Mouse (Mus musculus): ENCODE results near the gene Sipa1. TPM values are rescaled to one million over a fixed set of nuclear protein-coding genes. Genes with fewer than 3 reads are reported as not detected.

The Sipa1 gene
- total RNA-seq, 2 experiments from 2014 or later, result 23.9 to 24.4 TPM

DNA sequence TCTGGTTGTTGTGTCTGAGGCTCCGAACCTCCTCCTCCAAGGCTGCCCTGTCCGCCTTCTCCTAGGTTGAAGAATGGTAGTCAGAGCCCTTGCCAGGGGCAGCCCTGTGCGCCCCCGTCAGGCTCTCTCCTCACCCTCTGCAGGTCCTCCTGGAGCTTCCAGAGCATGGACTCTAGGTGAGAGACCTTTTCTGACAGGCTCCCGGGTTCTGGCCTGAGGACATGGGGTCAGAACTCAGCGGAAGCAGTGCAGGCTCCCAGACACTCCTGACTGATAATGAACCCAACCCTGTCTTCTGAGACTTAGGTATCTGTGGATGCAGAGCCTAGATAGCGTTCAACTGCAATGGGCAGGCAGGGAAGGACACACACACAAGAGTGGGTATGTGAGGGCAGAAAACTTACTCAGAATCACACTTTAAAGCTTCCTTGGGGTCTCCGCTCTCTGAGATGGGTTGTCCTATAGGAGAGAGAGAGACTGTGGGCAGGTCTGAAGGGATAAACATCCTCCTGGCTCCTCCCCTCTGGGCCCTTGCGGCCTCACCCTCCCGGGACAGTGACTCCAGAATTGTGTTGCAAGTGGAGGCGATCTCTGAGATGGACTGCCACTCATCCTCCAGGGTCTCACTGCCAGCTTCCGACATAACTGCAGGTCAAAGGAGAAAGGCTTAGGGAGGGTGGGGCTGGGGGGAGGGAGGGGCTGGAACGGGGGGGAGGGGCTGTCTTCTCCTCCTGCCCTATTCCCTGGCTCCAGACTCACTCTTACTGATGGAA, 11.8 kb downstream of the Sipa1 start:
- intact Hi-C loops (cut with DNase I), result no loop called here
- no peak for DNase-seq (ENCODE audit: low spot score in 2 of 2)

DNA sequence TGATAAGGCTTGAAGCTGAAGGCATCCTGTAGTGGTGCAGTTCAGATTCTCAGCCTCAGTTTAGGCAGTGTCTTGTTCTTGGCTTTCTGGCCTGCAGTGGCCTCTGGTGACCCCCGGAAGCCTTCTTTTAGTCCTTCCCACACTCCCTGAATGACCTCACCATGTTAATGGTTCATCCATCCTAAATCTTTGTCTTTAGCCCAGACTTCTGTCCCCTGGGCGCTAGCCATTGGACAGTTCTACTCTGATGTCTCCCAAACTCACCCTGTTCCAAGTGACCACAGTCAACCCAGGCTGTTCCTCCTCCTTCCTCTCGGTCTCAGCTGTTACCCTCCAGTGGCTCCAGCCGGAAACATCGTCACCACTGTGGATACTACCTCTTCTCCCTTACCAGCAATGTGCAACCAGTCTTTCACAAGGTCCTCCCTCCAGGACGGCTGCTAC, 14.2 kb downstream of the Sipa1 start:
- intact Hi-C loops (cut with DNase I), result no loop called here

DNA sequence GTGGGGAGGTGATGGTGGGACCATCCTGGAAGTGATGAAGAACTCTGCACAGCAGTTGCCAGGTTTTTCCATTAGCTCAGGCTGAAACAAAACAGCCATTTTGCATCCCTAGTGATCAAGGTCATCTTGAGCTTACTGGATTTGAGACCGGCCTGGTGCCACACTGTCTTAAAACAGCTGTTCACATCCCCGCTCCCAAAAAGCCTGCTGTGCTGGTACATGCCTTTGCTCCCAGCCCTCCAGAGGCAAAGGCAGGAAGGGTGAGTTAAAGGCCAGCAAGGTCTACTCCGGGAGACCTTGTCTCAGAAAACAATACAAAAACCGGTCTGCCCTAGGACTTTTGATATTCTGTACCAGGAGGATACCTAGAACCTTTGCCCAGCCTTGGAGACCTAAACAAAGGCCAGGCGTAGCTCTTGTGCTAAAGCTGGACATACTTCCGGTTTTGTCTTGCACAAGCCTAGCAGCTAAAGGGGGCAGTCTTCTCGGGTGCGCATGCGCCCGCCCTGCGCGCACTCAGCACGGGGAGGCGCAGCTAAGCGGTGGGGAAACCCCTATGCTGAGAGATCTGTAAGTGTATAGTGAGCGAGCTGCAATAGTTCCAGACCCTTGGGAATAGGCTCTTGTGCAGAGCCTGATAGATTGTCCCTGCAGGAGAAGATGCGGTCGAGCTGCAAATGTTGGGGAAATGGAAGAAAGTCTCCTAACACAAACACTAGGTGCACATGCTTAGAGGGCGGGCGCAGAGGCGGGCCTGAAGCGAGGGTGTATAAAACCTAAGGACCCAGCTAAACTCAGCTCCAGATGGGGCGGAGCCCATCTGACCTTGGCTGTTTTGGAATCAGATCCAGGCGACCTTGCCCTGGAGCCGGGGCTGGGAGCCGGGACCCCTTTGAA, 14.9 kb downstream of the Sipa1 start:
- intact Hi-C loops (cut with DNase I), result no loop called here
- DNase-seq (ENCODE audit: low spot score in 2 of 2), result peak; percentile 81

More for the DNA sequence above, 14.2 kb downstream of the Sipa1 start:
- DNase-seq (ENCODE audit: low spot score in 2 of 2), result peak in 1 of 2 experiments; percentile 34

DNA sequence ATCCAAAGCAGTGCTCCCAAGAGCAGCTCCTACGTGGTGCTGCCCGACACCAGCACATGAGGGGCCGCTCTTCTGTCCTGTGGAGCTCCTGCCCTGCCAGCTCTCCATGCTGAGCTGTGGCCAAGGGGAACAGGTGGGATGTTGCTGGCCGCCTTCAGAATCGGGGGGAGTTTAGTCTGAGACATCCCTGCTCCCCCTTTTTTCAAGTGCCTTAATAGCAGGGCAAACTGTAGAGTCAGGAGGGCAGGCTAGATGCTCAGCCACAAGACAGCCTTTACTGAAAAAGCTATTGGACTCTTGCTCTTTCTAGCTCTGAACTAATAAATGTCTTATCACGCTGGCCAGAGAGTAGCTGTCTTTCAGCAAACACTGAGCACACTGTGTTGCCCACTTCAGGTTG, 15.7 kb downstream of the Sipa1 start:
- no peak for DNase-seq (ENCODE audit: low spot score in 2 of 2)
- intact Hi-C loops (cut with DNase I), result no loop called here

DNA sequence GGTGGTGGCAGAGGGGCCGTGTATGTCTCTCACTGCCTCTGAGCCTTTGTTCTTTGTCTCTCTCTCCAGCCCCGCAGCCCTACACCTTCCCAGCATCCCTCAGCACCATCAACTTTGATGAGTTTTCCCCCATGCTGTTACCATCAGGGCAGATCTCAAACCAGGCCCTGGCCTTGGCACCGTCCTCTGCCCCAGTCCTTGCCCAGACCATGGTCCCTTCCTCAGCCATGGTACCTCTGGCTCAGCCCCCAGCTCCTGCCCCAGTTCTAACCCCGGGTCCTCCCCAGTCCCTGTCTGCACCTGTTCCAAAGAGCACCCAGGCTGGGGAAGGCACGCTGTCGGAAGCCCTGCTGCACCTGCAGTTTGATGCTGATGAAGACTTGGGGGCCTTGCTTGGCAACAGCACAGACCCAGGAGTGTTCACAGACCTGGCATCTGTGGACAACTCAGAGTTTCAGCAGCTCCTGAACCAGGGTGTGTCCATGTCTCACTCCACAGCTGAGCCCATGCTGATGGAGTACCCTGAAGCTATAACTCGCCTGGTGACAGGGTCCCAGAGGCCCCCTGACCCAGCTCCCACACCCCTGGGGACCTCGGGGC, 16.7 kb downstream of the Sipa1 start:
- intact Hi-C loops (cut with DNase I), result no loop called here
- no peak for DNase-seq (ENCODE audit: low spot score in 2 of 2)

DNA sequence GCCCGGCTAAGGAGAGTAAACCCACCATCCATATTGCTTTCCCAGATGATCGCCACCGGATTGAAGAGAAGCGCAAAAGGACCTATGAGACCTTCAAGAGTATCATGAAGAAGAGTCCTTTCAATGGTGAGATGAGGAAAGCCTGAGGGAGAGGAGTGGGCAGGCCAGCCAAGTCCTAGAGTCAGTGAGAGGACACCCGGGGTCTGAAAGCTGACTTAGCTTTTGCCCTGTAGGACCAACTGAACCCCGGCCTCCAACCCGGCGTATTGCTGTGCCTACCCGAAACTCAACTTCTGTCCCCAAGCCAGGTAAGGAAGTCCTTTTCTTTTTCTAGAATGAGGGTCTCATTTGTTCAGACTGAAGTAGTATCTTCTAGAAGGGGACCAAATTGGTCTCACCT, 18.2 kb downstream of the Sipa1 start:
- no peak for DNase-seq (ENCODE audit: low spot score in 2 of 2)
- intact Hi-C loops (cut with DNase I), result no loop called here

DNA sequence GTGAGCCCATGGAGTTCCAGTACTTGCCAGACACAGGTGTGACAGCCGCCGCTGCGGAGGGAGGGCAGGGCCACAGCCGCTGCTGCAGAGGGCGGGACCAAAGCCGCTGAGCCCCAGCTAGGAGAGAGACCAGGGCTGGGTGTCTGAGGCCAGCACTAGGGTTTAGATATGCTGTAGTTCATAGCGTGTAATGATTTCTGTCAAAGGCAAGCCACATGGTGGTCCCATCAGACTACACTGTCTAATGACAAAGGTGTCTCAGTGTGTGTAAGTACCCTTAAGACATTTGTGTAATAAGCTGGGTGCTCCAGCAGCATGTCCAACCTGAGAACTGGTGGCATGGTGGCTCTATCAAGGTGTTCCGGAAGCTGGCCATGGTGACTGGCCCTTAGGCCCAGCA, 21.9 kb downstream of the Sipa1 start:
- no peak for DNase-seq (ENCODE audit: low spot score in 2 of 2)
- intact Hi-C loops (cut with DNase I), result no loop called here

DNA sequence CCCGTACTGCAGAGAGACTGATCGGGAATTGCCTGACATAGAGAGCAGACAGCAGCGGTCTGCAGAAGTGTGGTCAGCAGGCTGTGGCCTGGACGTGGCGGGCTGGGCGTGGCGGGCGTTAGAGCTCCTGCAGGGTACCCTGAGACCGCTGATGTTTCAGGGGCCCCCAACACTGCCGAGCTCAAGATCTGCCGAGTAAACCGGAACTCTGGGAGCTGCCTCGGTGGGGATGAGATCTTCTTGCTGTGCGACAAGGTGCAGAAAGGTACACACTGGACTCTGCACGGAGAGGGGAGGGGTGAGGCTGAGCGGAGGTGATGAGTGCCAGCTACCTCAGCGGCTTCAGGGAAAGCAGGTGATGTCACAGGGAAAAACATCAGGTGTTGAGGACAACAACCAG, 22.5 kb downstream of the Sipa1 start:
- intact Hi-C loops (cut with DNase I), result no loop called here
- no peak for DNase-seq (ENCODE audit: low spot score in 2 of 2)

DNA sequence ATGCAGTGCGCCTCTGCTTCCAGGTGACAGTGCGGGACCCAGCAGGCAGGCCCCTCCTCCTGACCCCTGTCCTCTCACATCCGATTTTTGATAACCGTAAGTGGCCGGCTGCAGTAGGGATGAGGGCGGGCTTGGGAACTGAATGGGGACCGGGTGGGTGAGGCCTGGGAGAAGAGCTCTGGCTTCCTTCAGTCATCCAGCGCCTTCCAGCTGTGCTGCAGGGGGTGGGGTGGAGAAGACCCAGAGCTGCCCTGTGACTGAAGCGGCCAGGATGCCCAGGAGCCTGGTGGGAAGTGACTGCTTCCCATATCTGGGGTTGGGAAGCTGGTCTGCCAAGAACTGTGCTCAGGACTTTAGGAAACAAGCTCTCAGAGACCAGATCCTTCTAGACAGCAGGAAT, 23.2 kb downstream of the Sipa1 start:
- intact Hi-C loops (cut with DNase I), result no loop called here
- DNase-seq (ENCODE audit: low spot score in 2 of 2), result no peak

DNA sequence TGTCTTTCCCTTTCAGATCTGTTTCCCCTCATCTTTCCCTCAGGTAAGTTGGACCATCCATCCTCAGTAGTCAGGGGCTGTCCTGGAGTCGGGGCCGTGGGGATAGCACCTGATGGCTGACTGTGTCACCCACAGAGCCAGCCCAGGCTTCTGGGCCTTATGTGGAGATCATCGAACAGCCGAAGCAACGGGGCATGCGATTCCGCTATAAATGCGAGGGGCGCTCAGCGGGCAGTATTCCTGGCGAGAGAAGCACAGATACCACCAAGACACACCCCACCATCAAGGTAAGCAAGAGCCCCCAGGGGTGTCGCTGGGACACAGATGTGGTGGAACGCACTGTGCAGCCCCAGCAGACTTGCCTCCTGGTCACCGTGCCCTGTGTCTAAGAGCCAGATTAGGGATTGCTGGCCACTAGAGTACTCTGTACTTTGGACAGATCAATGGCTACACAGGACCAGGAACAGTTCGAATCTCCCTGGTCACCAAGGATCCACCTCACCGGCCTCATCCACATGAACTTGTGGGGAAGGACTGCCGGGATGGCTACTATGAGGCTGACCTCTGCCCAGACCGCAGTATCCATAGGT, 25.0 kb downstream of the Sipa1 start:
- DNase-seq (ENCODE audit: low spot score in 2 of 2), result no peak
- intact Hi-C loops (cut with DNase I), result no loop called here

DNA sequence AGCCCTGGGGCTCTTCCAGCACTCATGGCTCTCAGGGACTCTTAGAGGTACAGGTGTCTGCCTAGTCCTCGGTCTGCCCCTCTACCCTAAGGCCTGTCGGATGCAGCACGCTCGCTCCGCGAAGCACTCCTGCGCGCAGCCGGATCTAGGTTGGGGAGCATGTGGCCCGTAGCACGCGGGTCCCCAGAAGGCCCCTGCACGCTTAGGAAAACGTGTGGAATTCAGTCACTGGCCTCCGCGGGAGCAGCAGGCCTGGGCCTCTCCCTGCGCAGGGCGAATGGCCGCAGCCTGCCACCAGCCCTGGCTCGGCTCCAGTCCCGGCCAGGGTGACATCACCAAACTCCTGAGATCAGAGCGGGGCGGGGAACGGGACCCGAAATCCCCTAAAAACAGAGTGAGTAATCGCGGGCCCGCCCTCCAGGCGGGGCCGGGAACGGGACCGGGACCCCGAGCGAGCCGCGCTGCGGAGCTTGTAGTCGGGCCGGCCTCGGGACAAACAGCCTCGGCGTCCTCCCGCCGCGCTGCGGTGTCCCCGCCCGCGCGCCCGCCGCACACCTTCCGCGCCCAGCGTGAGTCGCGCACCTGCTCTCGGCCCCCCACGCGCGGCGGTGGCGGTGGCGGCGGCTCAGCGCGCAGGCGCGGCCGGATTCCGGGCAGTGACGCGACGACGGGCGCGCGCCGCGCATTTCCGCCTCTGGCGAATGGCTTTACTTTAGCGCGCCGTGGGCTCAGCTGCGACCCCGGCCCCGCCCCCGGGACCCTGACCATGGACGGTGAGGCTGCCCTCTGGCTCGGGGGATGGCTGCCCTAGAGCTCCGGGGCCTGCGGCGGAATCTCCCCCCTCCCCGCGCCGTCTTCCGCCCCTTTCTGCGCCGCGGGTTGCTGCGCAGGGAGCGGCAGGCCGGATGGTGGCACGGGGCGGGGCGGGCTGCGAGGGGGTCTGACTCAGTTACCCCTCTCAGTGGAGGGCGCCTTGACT, 26.1 kb downstream of the Sipa1 start, which contains the start of gene Rela:
Rela (plus strand) TSS at position 415 of the 979 bp plus-strand sequence.
- peak; percentile 82 to 88 for DNase-seq (ENCODE audit: low spot score in 2 of 2)
- intact Hi-C loops (cut with DNase I), result no loop called here

DNA sequence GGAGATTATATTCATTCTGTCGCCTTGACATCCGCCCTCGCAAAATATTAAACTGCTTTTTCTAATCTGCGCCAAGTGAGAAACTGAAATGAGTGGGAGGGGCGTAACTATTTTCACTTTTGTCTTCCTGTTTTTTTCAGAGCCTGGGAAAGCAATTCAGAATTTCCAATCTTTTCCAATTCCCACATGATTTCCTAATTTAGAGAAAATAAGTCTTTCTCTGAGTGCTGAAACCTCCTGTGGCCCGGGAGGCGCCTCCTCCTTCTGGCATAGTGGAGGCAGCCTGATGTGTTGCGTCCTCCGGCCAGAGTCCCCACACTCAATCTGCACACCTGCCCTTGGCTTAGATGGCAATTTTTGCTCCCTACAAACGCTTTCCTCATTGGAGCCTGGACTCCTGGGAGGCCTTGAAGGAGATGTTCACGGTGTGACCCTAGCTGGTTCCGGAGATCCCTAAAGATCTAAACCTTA, 26.9 kb downstream of the Sipa1 start:
- peak; percentile 22 to 38 for DNase-seq (ENCODE audit: low spot score in 2 of 2)
- intact Hi-C loops (cut with DNase I), result no loop called here

DNA sequence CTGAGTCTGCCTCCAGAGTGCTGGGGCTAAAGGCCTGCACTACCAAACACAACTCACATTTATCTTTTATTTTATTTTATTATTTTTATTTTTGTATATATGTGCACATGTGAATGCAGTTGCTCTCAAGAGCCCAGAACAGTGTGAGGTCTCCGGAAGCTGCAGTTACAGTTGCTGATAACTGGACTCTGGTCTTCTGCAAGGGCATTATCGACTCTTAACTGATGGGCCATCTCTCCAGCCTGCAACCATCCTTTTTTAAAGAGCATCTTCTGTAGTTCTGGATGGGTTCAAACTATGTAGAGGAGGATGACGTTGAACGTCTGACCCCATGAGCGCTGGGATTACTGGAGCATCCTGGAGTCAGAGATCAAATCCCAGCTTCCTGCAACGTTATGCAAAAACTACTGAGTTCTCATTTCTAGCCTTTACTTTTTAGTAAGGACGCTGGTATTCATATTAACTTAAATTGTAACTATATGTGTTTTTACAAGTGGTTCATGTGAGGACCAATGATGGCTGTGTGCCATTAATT, 27.4 kb downstream of the Sipa1 start:
- no peak for DNase-seq (ENCODE audit: low spot score in 2 of 2)
- intact Hi-C loops (cut with DNase I), result no loop called here

DNA sequence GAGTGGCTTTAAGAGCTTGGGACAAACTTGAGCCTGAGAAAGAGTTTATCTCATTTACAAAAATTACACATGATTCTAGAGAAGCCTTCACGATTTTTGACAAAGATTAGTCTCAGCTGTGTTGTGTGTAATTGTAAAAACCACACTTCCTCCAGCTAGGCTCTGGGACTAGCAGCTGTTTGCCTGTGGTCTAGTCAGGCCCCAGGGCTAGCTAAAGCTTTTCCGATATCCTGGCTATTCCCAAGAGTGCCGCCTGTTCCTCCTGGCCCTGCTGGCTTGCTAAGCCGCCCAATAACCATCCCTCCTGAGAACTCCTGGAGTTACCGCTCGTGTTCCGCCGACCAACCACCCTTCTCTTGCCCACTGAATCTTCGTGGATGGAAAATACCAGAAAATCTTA, 31.4 kb downstream of the Sipa1 start:
- intact Hi-C loops (cut with DNase I), result no loop called here
- no peak for DNase-seq (ENCODE audit: low spot score in 2 of 2)

DNA sequence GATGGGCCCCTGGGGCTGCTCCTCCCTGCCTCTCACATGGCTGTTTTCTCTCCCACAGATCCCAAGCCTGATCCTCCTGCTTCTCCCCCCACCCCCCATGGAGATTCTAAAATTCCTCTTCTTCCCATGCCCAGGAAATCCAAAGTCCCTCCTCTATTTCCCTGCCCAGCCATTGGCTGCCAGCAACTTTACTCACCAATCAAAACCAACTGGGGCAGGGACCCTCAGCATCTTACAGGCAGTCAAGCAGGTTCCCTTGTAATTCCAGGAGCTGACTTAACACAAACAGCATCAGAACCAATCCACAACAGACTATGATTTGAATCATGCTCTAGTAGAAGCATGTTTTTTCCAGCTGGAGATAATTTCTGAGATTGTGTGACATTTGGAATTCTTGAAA, 33.6 kb downstream of the Sipa1 start:
- intact Hi-C loops (cut with DNase I), result no loop called here
- DNase-seq (ENCODE audit: low spot score in 2 of 2), result no peak

DNA sequence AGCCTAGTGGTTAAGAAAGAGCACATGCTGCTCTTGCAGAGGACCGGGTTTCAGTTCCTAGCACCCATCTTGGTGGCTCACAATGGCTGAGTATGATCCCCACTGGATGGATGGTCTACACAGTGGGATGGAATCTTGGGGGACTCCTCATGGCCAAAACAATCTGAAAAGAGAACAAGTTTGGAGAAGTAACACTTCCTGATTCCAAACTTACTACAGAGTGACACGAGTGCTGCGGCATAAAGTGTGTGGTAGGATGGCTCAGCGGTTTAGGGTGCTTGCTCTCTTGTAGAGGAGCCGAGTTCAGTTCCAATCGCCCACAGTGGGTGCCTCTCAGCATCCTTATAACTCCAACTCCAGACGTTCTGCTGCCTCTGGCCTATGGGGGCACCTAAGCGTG, 38.2 kb downstream of the Sipa1 start:
- intact Hi-C loops (cut with DNase I), result no loop called here
- no peak for DNase-seq (ENCODE audit: low spot score in 2 of 2)

DNA sequence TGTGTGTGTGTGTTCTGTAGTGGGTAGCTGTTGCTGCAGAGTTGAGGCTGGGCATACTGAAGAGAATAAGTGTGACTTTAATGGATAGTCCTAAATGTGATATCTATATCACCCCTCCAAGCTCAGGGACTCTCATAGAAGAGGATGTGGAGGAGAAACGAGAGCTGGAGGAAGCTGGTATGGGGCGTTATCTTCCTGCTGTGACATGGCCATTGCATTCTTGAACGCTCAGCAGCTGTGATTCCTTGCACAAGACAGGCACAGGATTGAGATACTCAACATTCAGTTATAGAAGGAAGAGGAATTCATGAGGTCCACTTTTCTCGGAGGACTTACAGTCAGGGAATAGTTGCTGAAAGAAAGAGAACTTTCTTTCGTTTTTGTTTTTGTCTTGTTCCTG, 41.6 kb downstream of the Sipa1 start:
- no peak for DNase-seq (ENCODE audit: low spot score in 2 of 2)
- intact Hi-C loops (cut with DNase I), result no loop called here

DNA sequence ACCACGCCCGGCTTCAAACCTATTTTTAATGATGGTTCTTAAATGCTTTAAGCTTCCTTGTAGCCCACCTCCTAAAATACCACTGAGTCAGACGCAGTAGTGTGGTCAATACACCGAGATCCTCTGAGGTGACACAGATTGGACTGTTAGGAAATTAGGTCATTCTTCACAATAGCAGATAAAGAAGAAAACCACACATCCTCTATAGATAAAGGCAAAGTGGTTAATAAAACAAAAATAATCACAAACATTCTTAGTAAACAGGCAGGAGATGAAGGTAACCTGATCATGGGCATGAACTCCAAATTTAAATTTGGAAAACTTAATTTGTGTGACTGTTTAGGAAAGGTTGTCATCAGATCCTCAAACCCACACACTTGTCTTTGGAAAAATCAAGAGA, 43.5 kb downstream of the Sipa1 start:
- intact Hi-C loops (cut with DNase I), result no loop called here
- no peak for DNase-seq (ENCODE audit: low spot score in 2 of 2)

All from left cerebral cortex, postnatal 14 days (tissue).